Mouse (Mus musculus): ENCODE results near the gene Scrn1.

Gene Scrn1

DNA sequence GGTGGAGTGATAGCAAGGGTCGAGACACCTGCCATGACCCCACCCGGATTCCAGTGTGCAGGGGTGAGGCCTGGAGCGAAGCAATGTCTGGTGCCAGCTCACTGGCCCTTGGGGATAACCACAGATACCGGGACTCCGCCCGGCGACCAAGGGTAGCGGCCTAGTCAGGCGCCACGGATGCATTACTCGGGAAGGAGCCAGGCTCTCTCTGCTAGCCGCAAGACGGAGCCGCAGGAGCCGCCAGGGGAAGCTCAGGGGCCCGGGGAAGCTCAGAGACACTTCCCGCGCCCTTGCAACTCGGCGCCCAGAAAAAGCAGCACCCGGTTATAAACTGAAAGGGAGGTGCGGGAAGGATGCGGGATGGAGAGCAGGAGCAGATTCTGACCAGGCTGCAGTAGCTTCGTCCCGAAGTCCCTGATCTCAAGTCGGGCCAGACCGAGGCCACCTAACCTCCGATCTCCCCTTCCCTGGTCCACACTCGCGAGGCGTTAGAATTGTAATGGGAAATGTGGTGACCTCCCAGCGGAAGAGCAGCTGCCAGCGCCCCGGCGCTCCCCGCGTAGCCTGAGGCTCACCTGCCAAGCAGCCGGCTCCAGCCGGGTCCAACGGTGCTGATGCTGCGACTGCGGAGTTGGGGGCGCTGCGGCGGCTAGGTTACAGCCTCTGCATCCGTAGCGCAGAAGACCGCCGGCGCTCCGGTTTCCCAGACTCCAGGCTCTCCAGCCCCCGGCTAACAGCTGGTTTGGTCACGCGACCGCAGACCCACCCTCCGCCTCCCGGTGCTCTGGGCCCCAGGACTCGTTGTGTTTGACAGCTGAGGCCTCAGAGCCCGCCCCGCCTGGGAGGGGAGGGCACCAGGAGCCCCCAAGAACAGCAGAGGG, at the start of gene Scrn1:
Gene Scrn1, minus strand, starts transcription at position 825 of the 881 bp plus-strand sequence.
- DNase-seq (ENCODE audit: low spot score in 2 of 2) = peak in 1 of 2 experiments; percentile 63

- no peak for DNase-seq (ENCODE audit: low spot score in 2 of 2)
Measured at GRCm38 (mm10) chr6:54606241-54606640, 40.0 kb upstream of the Scrn1 start.

GRCm38 (mm10) chr6:54604001-54604715, 37.9 kb upstream of the Scrn1 start:
- no peak for DNase-seq (ENCODE audit: low spot score in 2 of 2)

GRCm38 (mm10) chr6:54602891-54603290, 36.6 kb upstream of the Scrn1 start:
- no peak for DNase-seq (ENCODE audit: low spot score in 2 of 2)

GRCm38 (mm10) chr6:54600681-54601347, 34.5 kb upstream of the Scrn1 start:
- DNase-seq (ENCODE audit: low spot score in 2 of 2) = no peak

DNA sequence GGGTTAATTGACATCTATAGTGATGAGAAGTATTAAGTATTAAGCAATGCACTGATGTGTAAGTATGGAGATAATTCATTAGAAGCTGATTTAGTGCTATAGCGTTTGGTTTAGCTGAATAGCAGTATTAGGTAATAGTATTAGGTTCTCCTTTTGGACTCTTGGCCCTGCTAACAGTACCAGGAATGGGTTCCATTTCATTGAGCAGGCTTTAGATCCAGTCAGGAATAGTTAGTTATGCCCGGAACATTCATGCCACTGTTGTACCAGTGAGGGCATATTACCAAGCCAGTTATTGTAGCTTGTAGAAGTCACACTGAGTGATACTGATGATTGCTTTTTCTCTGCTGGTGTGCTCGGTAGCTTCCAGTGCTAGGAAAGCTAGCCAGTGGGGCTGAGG, 31.4 kb upstream of the Scrn1 start:
- no peak for DNase-seq (ENCODE audit: low spot score in 2 of 2)

- no peak for DNase-seq (ENCODE audit: low spot score in 2 of 2)
Measured at GRCm38 (mm10) chr6:54597208-54597607, 30.9 kb upstream of the Scrn1 start, which contains the start of gene Fkbp14. Gene Fkbp14 (minus strand): TSS chr6:54597308.

DNA sequence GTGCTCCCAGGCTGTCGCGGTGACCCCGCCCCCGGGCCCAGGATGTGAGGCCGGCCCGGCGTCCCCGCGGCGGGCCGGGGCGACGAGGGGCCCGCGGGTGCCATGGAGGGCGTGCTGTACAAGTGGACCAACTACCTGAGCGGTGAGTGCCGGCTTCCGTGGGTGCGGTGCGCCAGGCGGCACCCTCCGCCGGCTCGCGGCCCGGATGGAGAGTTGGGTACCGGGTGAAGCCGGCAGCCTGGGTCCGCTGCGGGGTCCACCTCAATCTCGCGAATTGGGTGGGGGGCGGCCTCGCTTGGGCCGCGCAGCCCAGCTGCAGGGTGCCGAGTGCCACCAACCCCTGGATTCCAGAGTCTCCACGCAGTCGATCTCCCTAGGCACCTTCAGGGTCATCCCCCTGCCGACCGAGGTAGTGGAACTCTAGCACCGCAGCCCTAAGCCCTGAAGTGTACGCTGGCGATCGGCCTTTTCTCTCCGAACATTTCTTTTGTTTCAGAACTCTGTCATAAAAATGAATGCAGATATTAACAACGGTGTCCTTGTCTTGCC, 29.1 kb upstream of the Scrn1 start:
- DNase-seq (ENCODE audit: low spot score in 2 of 2) = peak in 1 of 2 experiments; percentile 14

DNA sequence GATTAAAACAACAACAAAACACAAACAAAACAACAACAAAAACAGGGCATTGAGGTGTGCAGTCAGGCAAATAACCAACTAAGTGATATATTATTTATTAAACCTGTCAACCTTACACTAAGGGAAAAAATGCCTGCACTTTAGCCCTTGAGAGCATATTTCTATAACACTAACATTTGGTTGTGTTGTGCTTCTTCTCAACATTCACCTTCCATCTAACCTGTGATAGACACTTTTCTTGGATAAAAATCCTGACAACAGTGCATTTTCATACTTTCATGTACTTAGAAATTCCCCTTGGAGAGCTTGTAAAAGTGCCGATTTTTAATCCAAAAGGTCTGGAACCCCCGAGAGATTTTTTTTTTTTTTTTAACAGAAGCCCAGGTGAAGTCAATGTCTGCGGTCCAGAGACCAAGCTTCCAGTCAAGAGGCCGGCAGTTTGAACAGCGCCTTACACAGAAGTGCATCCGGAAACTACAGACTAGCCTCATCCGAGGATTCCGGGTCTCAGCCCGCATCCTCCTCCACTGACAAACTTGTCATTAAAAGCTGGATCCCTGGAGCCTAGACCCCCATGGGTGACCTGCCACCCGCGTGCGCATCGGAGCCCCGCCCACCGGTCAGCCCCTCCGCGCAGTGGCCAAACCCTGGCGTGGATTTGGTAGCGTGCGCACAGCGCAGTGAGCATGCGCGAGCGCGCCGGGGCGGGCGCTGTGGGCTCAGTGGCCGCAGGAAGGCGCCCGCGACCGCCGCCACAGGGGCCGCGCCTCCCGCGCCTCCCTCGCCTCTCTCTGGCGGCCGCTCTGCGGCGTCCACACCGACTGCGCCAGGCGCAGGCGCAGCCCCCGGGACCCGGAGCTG, 28.4 kb upstream of the Scrn1 start, which contains the start of gene Plekha8:
Gene Plekha8, plus strand, starts transcription at position 643 of the 861 bp plus-strand sequence.
- DNase-seq (ENCODE audit: low spot score in 2 of 2) = peak; percentile 86 to 94

DNA sequence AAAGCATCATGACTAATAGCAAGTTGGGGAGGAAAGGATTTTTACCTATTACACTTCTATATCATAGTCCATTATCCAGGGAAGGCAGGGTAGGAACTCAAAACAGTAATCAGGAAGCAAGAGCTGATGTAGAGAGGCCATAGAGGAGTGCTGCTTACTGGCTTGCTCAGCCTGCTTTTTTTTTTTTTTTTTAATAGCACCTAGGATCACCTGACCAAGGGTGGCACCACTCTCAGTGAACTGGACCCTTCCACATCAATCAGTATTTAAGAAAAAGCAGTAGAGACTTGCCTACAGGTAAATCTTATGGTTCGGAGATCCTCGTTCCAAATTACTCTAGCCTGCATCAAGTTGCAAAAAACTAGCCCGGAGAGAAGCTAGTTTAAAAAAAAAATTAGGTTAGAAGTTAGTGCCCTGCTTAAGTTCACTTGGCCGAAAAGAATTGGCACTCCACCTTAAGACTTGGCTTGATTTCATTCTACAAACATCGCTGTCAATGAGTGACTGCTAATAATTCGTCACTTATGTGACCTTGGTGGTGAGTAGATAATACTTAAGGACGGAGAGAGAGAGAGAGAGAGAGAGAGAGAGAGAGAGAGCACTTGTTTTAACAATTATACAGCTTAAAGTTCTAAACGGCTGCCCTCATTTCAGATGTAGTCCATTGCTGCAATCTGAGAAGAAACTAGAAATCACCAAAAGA, 27.6 kb upstream of the Scrn1 start:
- DNase-seq (ENCODE audit: low spot score in 2 of 2) = no peak

GRCm38 (mm10) chr6:54592938-54593535, 26.7 kb upstream of the Scrn1 start:
- DNase-seq (ENCODE audit: low spot score in 2 of 2) = peak; percentile 80 to 87

DNA sequence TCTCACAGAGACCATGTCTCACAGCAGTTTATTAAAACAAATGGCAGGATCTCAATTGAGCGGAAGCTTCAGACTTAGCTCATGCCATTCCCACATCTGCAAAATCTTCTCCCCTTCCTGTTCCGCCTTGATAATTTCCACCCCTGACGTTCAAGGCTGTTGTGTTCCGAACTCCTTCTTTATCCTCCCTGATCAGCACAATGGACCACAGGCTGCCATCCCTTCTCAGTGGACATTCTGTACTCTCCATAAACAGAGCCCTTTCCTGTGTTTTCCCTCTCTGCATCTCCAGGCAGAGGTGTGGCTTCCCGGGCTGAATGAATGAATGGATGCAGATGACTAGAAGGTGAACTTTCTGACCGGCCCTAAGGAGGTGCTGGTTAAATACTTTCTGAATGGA, 25.5 kb upstream of the Scrn1 start:
- DNase-seq (ENCODE audit: low spot score in 2 of 2) = no peak

DNA sequence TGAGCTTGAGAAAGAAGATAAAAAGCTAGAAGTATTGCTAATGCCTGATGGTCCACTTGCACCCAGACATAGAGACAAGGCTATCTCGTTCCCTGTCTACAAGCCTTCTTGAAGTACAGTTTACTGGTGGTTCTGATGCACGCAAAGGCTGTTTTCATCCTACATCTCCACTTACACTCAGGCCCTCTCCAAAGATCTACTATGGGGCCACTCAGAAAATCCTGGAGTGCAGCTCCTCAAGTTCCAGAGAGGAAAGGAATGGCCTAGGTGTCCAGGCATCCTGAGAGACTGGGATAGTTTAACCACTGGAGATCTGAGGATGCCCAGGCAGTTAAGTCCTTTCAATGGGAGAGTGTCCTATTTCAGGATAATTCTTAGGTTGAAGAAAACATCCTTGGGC, 24.4 kb upstream of the Scrn1 start:
- DNase-seq (ENCODE audit: low spot score in 2 of 2) = no peak

- DNase-seq (ENCODE audit: low spot score in 2 of 2) = no peak
Measured at GRCm38 (mm10) chr6:54588212-54588611, 21.9 kb upstream of the Scrn1 start.

DNA sequence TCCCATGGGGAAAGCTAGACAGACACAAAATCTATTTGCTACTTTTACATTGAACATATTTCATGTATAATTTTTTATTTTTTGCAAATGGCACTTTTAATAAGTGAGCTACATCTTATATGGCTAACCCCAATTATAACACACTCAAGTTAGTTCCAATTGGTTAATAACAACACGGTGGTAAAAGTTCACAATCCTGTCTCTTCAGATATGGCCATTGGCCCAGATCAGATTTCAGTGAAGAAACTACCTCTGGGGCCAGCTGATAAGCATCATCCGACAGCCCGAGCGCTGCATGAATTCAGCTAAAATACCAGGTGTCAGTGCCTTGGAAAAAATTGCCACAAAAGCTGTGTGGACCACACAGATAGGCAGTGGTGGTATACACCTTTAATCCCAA, 21.4 kb upstream of the Scrn1 start:
- no peak for DNase-seq (ENCODE audit: low spot score in 2 of 2)

GRCm38 (mm10) chr6:54586911-54587310, 20.6 kb upstream of the Scrn1 start:
- DNase-seq (ENCODE audit: low spot score in 2 of 2) = no peak

DNA sequence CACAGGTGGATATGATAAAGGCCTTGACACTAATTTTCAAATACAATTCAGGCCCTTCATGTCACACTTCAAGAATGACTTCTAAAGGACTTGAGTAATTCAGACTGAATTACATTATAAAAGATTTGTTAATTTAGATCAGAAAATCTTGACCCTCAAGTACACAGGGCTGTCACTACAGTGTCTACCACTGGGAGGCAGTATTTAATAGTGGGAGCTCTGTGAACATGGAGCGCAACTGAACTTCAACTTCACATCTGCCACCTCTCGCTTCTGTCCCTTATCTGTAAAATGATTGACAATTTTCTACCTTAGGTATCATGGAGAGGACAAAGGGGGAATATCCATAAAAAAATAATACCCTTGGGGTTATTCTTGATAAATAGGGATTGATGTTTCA, 19.9 kb upstream of the Scrn1 start:
- peak in 1 of 2 experiments; percentile 38 for DNase-seq (ENCODE audit: low spot score in 2 of 2)

GRCm38 (mm10) chr6:54573218-54573955, 7.1 kb upstream of the Scrn1 start:
- no peak for DNase-seq (ENCODE audit: low spot score in 2 of 2)

GRCm38 (mm10) chr6:54569776-54570175, 3.5 kb upstream of the Scrn1 start:
- no peak for DNase-seq (ENCODE audit: low spot score in 2 of 2)

All from spleen, postnatal 4 days (tissue).